Mouse (Mus musculus) liver, embryonic 14.5 days (tissue): ENCODE results near the gene Tmem191c. TPM values are rescaled to one million over a fixed set of nuclear protein-coding genes. Genes with fewer than 3 reads are reported as not detected.
A peak's percentile ranks its signal among the peaks of the same experiment; 100 is the strongest.

ENCODE experiments used
- ATAC-seq: fragments of 200-750 bp; cut with Nextera tagmentation; 2 replicates; pipeline ENCODE4 v1.8.0; 2017; ENCODE audit warnings: moderate number of reproducible peaks, mild to moderate bottlenecking, moderate library complexity; ENCODE audit not compliant: insufficient read depth
- DNase-seq, 3 experiments: peaks; one replicate each; pipeline ENCODE4 v3.0.0-alpha.2; 2012 to 2013; ENCODE audit warnings: low read depth in 3 of 3, low spot score in 3 of 3
- H3K27ac ChIP-seq: fragments of 300-500 bp; sonication (generic); 2 replicates; pipeline ENCODE4 v1.5.1; 2014; ENCODE audit warnings: moderate library complexity, mild to moderate bottlenecking, control low read depth, inconsistent platforms
- H3K27me3 ChIP-seq: fragments of 300-500 bp; sonication (generic); 2 replicates; pipeline ENCODE4 v1.6.1; 2014; ENCODE audit warnings: mild to moderate bottlenecking, low read length, moderate library complexity; ENCODE audit not compliant: control insufficient read depth, insufficient read depth
- H3K36me3 ChIP-seq: fragments of 300-500 bp; sonication (generic); replicated peaks from 2 replicates; pipeline ENCODE4 v1.6.1; 2014; ENCODE audit warnings: low read depth; ENCODE audit not compliant: control insufficient read depth, insufficient read depth
- H3K4me1 ChIP-seq, 2 experiments: fragments of 200-500 bp in 1 of 2; fragments of 300-500 bp in 1 of 2; sonication (generic) in 1 of 2; replicated peaks; 2 replicates each; pipeline ENCODE4 v1.6.1; 2012 to 2014; ENCODE audit warnings: antibody characterized with exemption in 1 of 2, inconsistent platforms in 1 of 2, low read length in 1 of 2; ENCODE audit not compliant: control insufficient read depth in 2 of 2, insufficient read depth in 2 of 2
- H3K4me2 ChIP-seq: fragments of 300-500 bp; sonication (generic); 2 replicates; pipeline ENCODE4 v1.6.1; 2014; ENCODE audit warnings: low read depth, mild to moderate bottlenecking, control low read depth, moderate library complexity
- H3K4me3 ChIP-seq, 2 experiments: fragments of 200-500 bp in 1 of 2; fragments of 300-500 bp in 1 of 2; sonication (generic) in 1 of 2; 2 replicates each; pipeline ENCODE4 v1.5.1; 2012 to 2014; ENCODE audit warnings: low read depth in 2 of 2, low read length in 2 of 2, mild to moderate bottlenecking in 2 of 2, control low read depth in 1 of 2, inconsistent platforms in 1 of 2, moderate library complexity in 1 of 2; ENCODE audit not compliant: insufficient read depth in 1 of 2
- H3K9ac ChIP-seq: fragments of 300-500 bp; sonication (generic); replicated peaks from 2 replicates; pipeline ENCODE4 v1.6.1; 2014; ENCODE audit warnings: mild to moderate bottlenecking, control low read depth, moderate library complexity
- H3K9me3 ChIP-seq: fragments of 300-500 bp; sonication (generic); 2 replicates; pipeline ENCODE4 v1.6.1; 2016; ENCODE audit warnings: low read length, mixed read lengths; ENCODE audit not compliant: control insufficient read depth
- CTCF ChIP-seq: IDR thresholded peaks from 2 replicates; pipeline ENCODE4 v1.5.1; 2016; ENCODE audit warnings: antibody characterized with exemption, low read depth, control low read depth
- EP300 ChIP-seq: IDR thresholded peaks from 2 replicates; pipeline ENCODE4 v1.6.1; 2016; ENCODE audit warnings: antibody characterized with exemption, low read depth
- WGBS: fragments of 180-500 bp; shearing (Covaris S2); extraction: QIAGEN DNeasy Blood & Tissue Kit; methylation state at CpG from one replicate; pipeline ENCODE4 v1.1.7; 2014; ENCODE audit not compliant: insufficient replicate concordance; 5-methylcytosine and 5-hydroxymethylcytosine counted together
- polyA plus RNA-seq, 2 experiments: library from polyadenylated mRNA; depleted of rRNA in 1 of 2; stranded (reverse) in 1 of 2; unstranded in 1 of 2; fragments of >200 nt; fragmentation: Nextera tagmentation in 1 of 2; extraction: Ambion mirVana in 1 of 2; gene quantifications; 2 replicates each; pipeline versions ENCODE4 v1.2.1 to v1.2.3; 2012 to 2014

Gene Tmem191c
- polyA plus RNA-seq, 2 experiments, result 1.6 to 4.3 TPM

DNA sequence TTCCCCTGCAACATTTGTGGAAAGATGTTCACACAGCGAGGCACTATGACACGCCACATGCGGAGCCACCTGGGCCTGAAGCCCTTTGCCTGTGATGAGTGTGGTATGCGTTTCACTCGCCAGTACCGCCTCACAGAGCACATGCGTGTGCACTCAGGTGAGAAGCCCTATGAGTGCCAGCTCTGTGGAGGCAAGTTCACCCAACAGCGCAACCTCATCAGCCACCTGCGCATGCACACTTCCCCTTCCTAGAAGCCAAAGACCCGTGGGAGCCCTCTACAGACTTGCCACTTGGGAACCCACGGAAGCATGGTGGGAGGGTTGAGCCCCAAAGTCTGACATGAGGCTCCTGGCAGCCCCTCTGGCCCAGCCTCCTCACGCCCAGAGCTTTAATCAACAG, 17.0 kb upstream of the Tmem191c start:
- Histone ChIP-seq H3K4me2 (no peak overlapping the region), H3K4me1 (peaks cover 2 to 5% of the 10 kb centered on the region in 2 experiments; a peak in 3 of 4 replicates), H3K36me3 (no peaks in the 10 kb centered on the region; the same call in 1 of the 2 replicates), H3K4me3 (no peak overlapping the region), H3K9me3 (no peaks in the 10 kb centered on the region), H3K9ac (no peak overlapping the region), H3K27me3 (no peaks in the 10 kb centered on the region), H3K27ac (no peak overlapping the region)
- ATAC-seq, result no peak
- TF ChIP-seq EP300, result no peak
- no peak for TF ChIP-seq CTCF
- no peak for DNase-seq
- 77% methylated on average over 12 of the region's 12 CpGs for WGBS

DNA sequence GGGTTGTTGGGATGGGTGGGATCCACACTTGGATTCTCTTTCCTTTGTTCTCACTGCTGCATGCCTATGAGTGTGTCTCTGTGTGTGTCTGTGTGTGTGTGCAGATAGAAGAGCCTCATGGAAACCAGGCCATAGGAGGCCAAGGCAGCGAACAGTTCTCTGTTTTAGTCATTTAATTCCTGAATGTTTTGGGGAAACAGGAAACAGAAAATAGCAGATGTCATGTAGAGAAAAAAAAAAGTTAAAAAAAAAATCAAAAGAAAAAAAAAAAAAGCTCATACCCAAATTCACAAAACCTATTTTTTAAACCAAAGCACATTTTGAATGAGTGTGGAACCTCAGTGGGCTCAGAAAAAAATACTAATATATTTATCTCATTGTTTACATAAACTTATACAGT, 14.5 kb upstream of the Tmem191c start:
- TF ChIP-seq EP300 (no peak), CTCF (no peak)
- H3K27ac ChIP-seq, result no peak overlapping the region
- no peak overlapping the region for H3K4me3 ChIP-seq
- ATAC-seq, result no peak
- no peak overlapping the region for H3K9ac ChIP-seq
- no peak overlapping the region for H3K4me2 ChIP-seq
- no peaks in the 10 kb centered on the region for H3K9me3 ChIP-seq
- H3K4me1 ChIP-seq, result no peaks in the 10 kb centered on the region
- H3K36me3 ChIP-seq, result no peaks in the 10 kb centered on the region; the same call in 1 of the 2 replicates
- H3K27me3 ChIP-seq, result no peaks in the 10 kb centered on the region
- WGBS, result 72% methylated on average over 1 of the region's 1 CpGs
- no peak for DNase-seq

DNA sequence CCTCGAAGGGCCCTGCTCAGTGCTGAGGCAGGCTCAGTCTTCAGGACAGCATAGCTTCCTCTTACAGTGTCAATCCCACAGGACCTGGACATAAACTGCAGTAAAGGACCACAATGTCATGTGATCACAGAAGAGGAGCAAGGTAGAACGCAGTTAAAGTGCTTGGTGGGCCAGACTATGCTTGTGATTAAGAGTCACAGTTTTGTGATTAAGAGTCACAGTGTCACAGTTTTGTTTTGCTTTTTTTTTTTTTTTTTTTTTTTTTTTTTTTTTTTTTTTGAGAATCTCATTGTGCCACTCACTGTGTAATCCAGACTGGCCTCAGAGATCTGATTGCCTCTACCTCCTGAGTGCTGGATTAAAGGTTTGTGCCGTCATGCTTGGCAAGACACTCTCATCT, 9.8 kb upstream of the Tmem191c start:
- no peak for DNase-seq
- TF ChIP-seq CTCF, result no peak
- no peak for TF ChIP-seq EP300
- H3K27ac ChIP-seq, result no peak overlapping the region
- H3K9ac ChIP-seq, result no peak overlapping the region
- ATAC-seq, result no peak
- 54% methylated on average over 3 of the region's 3 CpGs for WGBS
- H3K9me3 ChIP-seq, result no peaks in the 10 kb centered on the region; the same call in 1 of the 2 replicates
- no peak overlapping the region for H3K4me2 ChIP-seq
- no peak overlapping the region for H3K4me3 ChIP-seq
- H3K36me3 ChIP-seq, result no peaks in the 10 kb centered on the region
- H3K4me1 ChIP-seq, result peaks cover 7 to 22% of the 10 kb centered on the region in 2 experiments
- H3K27me3 ChIP-seq, result no peaks in the 10 kb centered on the region

DNA sequence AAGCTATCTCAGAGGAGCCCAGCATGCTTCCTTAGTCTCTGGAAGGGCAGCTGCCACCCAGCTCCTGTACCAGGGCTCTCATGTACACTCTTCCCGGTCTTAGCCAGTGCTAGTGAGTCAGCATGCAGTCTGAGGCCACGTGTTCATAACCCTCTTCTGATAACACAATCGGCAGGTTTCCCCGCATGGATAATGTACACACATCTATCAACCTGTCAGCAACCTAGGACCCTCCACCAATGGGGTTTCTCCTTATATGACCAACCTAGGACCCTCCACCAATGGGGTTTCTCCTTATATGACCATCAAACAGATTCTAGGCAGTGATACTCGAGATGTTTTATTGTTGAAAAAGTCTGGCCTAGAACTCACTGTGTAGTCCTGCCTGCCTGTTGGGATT, 7.9 kb upstream of the Tmem191c start:
- WGBS, result 20% methylated on average over 5 of the region's 5 CpGs
- ATAC-seq (peak; percentile 70; the same call in 1 of the 2 replicates), DNase-seq (peak in 1 of 3 experiments; percentile 27)
- H3K9ac ChIP-seq, result no peak overlapping the region; the same call in 1 of the 2 replicates
- H3K4me2 ChIP-seq, result no peak overlapping the region
- 0 out of 2 replicates have a peak overlapping the region, but pooled peaks have one; percentile 4 for H3K27ac ChIP-seq
- no peaks in the 10 kb centered on the region; the same call in 1 of the 2 replicates for H3K9me3 ChIP-seq
- H3K27me3 ChIP-seq, result no peaks in the 10 kb centered on the region
- peaks cover 7 to 22% of the 10 kb centered on the region in 2 experiments for H3K4me1 ChIP-seq
- TF ChIP-seq CTCF (no peak), EP300 (no peak; the same call in 1 of the 2 replicates)
- no peaks in the 10 kb centered on the region for H3K36me3 ChIP-seq
- no peak overlapping the region for H3K4me3 ChIP-seq

DNA sequence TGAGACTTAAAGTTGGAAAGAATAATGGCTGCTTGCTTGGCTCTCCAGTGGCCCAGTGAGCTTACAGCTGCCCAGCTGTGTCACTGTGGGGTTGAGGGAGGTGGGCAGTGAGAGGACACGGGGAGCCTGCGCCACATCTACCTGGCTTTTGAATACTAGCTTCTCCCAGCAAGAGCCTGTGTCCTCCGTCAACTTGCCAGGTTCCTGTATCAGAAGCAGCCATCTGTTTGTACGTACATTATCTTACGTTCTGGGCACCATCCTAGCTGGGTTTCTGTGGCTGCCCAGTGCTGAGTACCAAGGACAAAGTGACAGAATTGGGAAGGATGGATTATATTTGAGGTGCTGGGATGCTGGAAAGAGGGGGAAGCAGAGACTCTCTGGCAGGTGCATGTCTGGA, 6.0 kb upstream of the Tmem191c start:
- Histone ChIP-seq H3K27ac (no peak overlapping the region), H3K4me1 (peaks cover 7 to 22% of the 10 kb centered on the region in 2 experiments), H3K27me3 (no peaks in the 10 kb centered on the region), H3K4me3 (no peak overlapping the region), H3K9me3 (no peaks in the 10 kb centered on the region; the same call in 1 of the 2 replicates), H3K36me3 (no peaks in the 10 kb centered on the region), H3K4me2 (no peak overlapping the region), H3K9ac (no peak overlapping the region)
- ATAC-seq (peak; percentile 48; the same call in 1 of the 2 replicates), DNase-seq (peak in 1 of 3 experiments; percentile 27)
- TF ChIP-seq CTCF (no peak), EP300 (peak; percentile 47)
- 24% methylated on average over 5 of the region's 5 CpGs for WGBS
